Mouse (Mus musculus) heart, embryonic 16.5 days (tissue): Measurements from ENCODE around the gene Supt6. TPM values are rescaled to one million over a fixed set of nuclear protein-coding genes. Genes with fewer than 3 reads are reported as not detected.

ENCODE experiments used
- ATAC-seq: fragments of 200-750 bp; cut with Nextera tagmentation; replicated peaks from 2 replicates; pipeline ENCODE4 v1.8.0; 2017; ENCODE audit warnings: moderate number of reproducible peaks; ENCODE audit not compliant: insufficient read depth, low FRiP score; ENCODE audit errors: extremely low read depth
- H3K27ac ChIP-seq: fragments of 300-500 bp; sonication (generic); 2 replicates; pipeline ENCODE4 v1.5.1; 2014; ENCODE audit warnings: mild to moderate bottlenecking, low read length, control low read depth, moderate library complexity
- H3K27me3 ChIP-seq: fragments of 300-500 bp; sonication (generic); 2 replicates; pipeline ENCODE4 v1.6.1; 2014; ENCODE audit warnings: low read length, mixed read lengths; ENCODE audit not compliant: control insufficient read depth, insufficient read depth
- H3K36me3 ChIP-seq: fragments of 300-500 bp; sonication (generic); 2 replicates; pipeline ENCODE4 v1.6.1; 2014; ENCODE audit not compliant: control insufficient read depth, insufficient read depth
- H3K4me1 ChIP-seq: fragments of 300-500 bp; sonication (generic); 2 replicates; pipeline ENCODE4 v1.6.1; 2014; ENCODE audit warnings: low read length, mixed read lengths; ENCODE audit not compliant: control insufficient read depth, insufficient read depth
- H3K4me2 ChIP-seq: fragments of 300-500 bp; sonication (generic); 2 replicates; pipeline ENCODE4 v1.6.1; 2014; ENCODE audit warnings: low read depth, mild to moderate bottlenecking, control low read depth, low read length
- H3K4me3 ChIP-seq: fragments of 300-500 bp; sonication (generic); 2 replicates; pipeline ENCODE4 v1.5.1; 2014; ENCODE audit warnings: mild to moderate bottlenecking, control low read depth, low read length
- H3K9ac ChIP-seq: fragments of 300-500 bp; sonication (generic); 2 replicates; pipeline ENCODE4 v1.6.1; 2014; ENCODE audit warnings: low read length, control low read depth
- H3K9me3 ChIP-seq: fragments of 300-500 bp; sonication (generic); replicated peaks from 2 replicates; pipeline ENCODE4 v1.6.1; 2016; ENCODE audit warnings: low read length; ENCODE audit not compliant: control insufficient read depth
- WGBS: fragments of 180-500 bp; shearing (Covaris S2); extraction: QIAGEN DNeasy Blood & Tissue Kit; methylation state at CpG from one replicate; pipeline ENCODE4 v1.1.7; 2014; 5-methylcytosine and 5-hydroxymethylcytosine counted together
- polyA plus RNA-seq: library from polyadenylated mRNA; unstranded; fragments of >200 nt; fragmentation: Nextera tagmentation; extraction: Ambion mirVana; gene quantifications from 2 replicates; pipeline ENCODE4 v1.2.1, GENCODE M21; 2015

Gene Supt6
- polyA plus RNA-seq, 1 experiment from 2014 or later = 16.3 TPM

- 48% methylated on average over 4 of the region's 4 CpGs for WGBS
- H3K27me3 ChIP-seq = no peaks in the 10 kb centered on the region
- H3K27ac ChIP-seq = peak overlapping the region; percentile 93
- peak overlapping the region; percentile 95 for H3K9ac ChIP-seq
- peaks cover 4% of the 10 kb centered on the region; the same call in 1 of the 2 replicates for H3K36me3 ChIP-seq
- peaks cover 32% of the 10 kb centered on the region for H3K4me1 ChIP-seq
- H3K4me3 ChIP-seq = peak overlapping the region; percentile 87
- no peaks in the 10 kb centered on the region for H3K9me3 ChIP-seq
- ATAC-seq = no peak
- peak overlapping the region; percentile 92 for H3K4me2 ChIP-seq
These were observed 79.6 kb downstream of the Supt6 start for GRCm38 (mm10) chr11:78166161-78166560.

GRCm38 (mm10) chr11:78165761-78166109, 80.1 kb downstream of the Supt6 start:
- Histone ChIP-seq H3K9ac (peak overlapping the region; percentile 95), H3K4me3 (peak overlapping the region; percentile 87), H3K27ac (peak overlapping the region; percentile 93), H3K27me3 (no peaks in the 10 kb centered on the region), H3K4me1 (peaks cover 32% of the 10 kb centered on the region), H3K4me2 (peak overlapping the region; percentile 92), H3K9me3 (no peaks in the 10 kb centered on the region), H3K36me3 (peaks cover 3% of the 10 kb centered on the region; the same call in 1 of the 2 replicates)
- WGBS = 2% methylated on average over 16 of the region's 16 CpGs
- peak; percentile 10 for ATAC-seq

GRCm38 (mm10) chr11:78164924-78165760, 80.6 kb downstream of the Supt6 start, which contains the start of gene Traf4:
Gene Traf4, minus strand, starts transcription at chr11:78165589.
- Histone ChIP-seq H3K36me3 (peaks cover 9% of the 10 kb centered on the region), H3K4me2 (peak within 1 kb of the TSS; percentile 92), H3K27ac (peak within 1 kb of the TSS; percentile 93), H3K9me3 (no peaks in the 10 kb centered on the region), H3K27me3 (no peaks in the 10 kb centered on the region), H3K4me1 (peaks cover 32% of the 10 kb centered on the region), H3K9ac (peak within 1 kb of the TSS; percentile 95), H3K4me3 (peak within 1 kb of the TSS; percentile 87)
- peak; percentile 86 for ATAC-seq
- WGBS = under 1% methylated on average over 76 of the region's 78 CpGs

GRCm38 (mm10) chr11:78164604-78164923, 81.2 kb downstream of the Supt6 start:
- H3K36me3 ChIP-seq = peaks cover 14% of the 10 kb centered on the region
- H3K4me2 ChIP-seq = peak overlapping the region; percentile 92
- H3K9ac ChIP-seq = peak overlapping the region; percentile 95
- H3K27ac ChIP-seq = peak overlapping the region; percentile 89
- H3K27me3 ChIP-seq = no peaks in the 10 kb centered on the region
- peaks cover 32% of the 10 kb centered on the region for H3K4me1 ChIP-seq
- no peak for ATAC-seq
- no peaks in the 10 kb centered on the region for H3K9me3 ChIP-seq
- under 1% methylated on average over 14 of the region's 14 CpGs for WGBS
- H3K4me3 ChIP-seq = peak overlapping the region; percentile 87

- peaks cover 36% of the 10 kb centered on the region for H3K4me1 ChIP-seq
- peak overlapping the region; percentile 87 for H3K4me3 ChIP-seq
- no peaks in the 10 kb centered on the region for H3K27me3 ChIP-seq
- H3K36me3 ChIP-seq = peaks cover 18% of the 10 kb centered on the region
- H3K4me2 ChIP-seq = peak overlapping the region; percentile 92
- H3K9me3 ChIP-seq = no peaks in the 10 kb centered on the region
- WGBS = under 1% methylated on average over 21 of the region's 22 CpGs
- peak overlapping the region; percentile 89 for H3K27ac ChIP-seq
- H3K9ac ChIP-seq = peak overlapping the region; percentile 95
- ATAC-seq = peak; percentile 57
These were observed 81.8 kb downstream of the Supt6 start for GRCm38 (mm10) chr11:78163681-78164603.

- Histone ChIP-seq H3K9ac (peak overlapping the region; percentile 95), H3K4me3 (peak overlapping the region; percentile 87), H3K36me3 (peaks cover 27% of the 10 kb centered on the region), H3K27ac (peak overlapping the region; percentile 89), H3K4me1 (peaks cover 36% of the 10 kb centered on the region), H3K4me2 (peak overlapping the region; percentile 92), H3K9me3 (no peaks in the 10 kb centered on the region), H3K27me3 (no peaks in the 10 kb centered on the region)
- ATAC-seq = no peak
- WGBS = 74% methylated on average over 2 of the region's 2 CpGs
These were observed 82.7 kb downstream of the Supt6 start for GRCm38 (mm10) chr11:78163045-78163444.

- ATAC-seq = no peak
- Histone ChIP-seq H3K9me3 (no peaks in the 10 kb centered on the region), H3K27me3 (no peaks in the 10 kb centered on the region), H3K4me2 (peak overlapping the region; percentile 92), H3K36me3 (peaks cover 31% of the 10 kb centered on the region), H3K27ac (no peak overlapping the region; the same call in 1 of the 2 replicates), H3K9ac (peak overlapping the region; percentile 14), H3K4me3 (no peak overlapping the region; the same call in 1 of the 2 replicates), H3K4me1 (peaks cover 36% of the 10 kb centered on the region)
- 63% methylated on average over 6 of the region's 6 CpGs for WGBS
These were observed 83.3 kb downstream of the Supt6 start for GRCm38 (mm10) chr11:78162504-78162903.

GRCm38 (mm10) chr11:78161968-78162367, 83.8 kb downstream of the Supt6 start:
- no peak overlapping the region for H3K27ac ChIP-seq
- peaks cover 33% of the 10 kb centered on the region for H3K36me3 ChIP-seq
- no peaks in the 10 kb centered on the region for H3K9me3 ChIP-seq
- H3K4me3 ChIP-seq = no peak overlapping the region
- H3K4me2 ChIP-seq = 0 out of 2 replicates have a peak overlapping the region, but pooled peaks have one; percentile 92
- peaks cover 36% of the 10 kb centered on the region for H3K4me1 ChIP-seq
- no peak for ATAC-seq
- no peaks in the 10 kb centered on the region for H3K27me3 ChIP-seq
- WGBS = 58% methylated on average over 4 of the region's 4 CpGs
- peak overlapping the region; percentile 14; the same call in 1 of the 2 replicates for H3K9ac ChIP-seq
